Mouse (Mus musculus): Measurements from ENCODE around the gene Nomo1.

DNA sequence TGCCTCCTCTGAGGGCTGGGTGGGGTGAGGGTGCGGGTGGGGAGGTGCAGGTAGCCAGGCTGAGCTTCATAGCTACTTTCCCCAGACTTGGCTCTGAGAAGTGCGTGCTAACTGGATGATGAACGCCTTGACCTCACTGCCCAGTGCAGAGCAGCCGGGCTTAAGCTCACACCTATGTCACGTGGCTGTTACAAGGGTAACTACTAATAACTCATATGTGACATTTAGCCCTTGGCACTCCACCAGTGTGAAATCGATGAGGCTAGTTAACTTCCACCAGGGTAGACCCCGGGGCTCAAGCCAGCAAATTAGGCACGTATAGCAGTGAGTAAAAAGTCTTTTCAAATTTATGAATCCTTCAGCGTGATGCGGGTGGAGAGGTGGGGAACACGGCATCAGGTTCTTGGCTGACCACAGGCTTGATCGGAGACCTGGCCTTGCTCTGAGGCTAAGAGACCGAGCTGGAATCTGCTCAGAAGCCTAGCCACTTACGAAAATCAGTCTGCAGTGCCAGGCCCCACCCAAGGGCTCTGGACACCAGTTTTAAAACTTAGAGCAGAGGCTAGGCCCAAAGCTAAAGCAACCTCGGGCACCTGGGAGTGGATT, 77.8 kb downstream of the Nomo1 start:
- TF ChIP-seq CTCF (IDR thresholded peaks at IDR 0.05; ENCODE audit: low read depth, low read length) = no peak
- no peak for TF ChIP-seq POLR2A (IDR thresholded peaks at IDR 0.05; ENCODE audit: extremely low read depth, insufficient read depth, low read length)

Measured in liver, adult 2 months (tissue).